Mouse (Mus musculus) E14TG2a.4 (cell line): ENCODE data around the gene Arrdc5.

Experiments used
- CTCF ChIP-seq: conservative IDR thresholded peaks from 2 replicates; pipeline ENCODE4 v1.5.1; 2014; ENCODE audit warnings: low read length
- NANOG ChIP-seq: IDR thresholded peaks from 2 replicates; pipeline ENCODE4 v1.6.1; 2014; ENCODE audit warnings: borderline replicate concordance, low read length, mixed read lengths

DNA sequence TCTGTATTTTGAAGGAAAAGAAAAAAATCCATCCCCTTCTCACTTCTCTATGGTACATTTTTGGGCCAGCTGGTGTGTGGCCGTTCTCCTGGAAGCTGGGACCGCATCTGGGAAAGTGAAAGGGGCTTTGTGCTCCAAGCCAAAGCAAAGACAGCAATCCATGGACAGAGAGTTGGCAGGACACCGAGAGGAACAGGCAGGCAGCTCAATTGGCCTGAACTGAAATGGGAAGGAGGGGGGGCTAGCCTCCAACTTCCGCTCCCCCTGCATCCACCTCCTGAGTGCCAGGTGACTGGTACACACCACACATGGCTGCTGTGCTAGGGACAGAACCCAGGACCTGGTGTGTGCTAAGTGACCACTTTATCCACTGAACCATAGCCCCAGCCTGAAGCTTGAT lies 17.3 kb downstream of the Arrdc5 start:
- TF ChIP-seq CTCF = no peak
- TF ChIP-seq NANOG = no peak
